Mouse (Mus musculus) brain, embryonic 14.5 days (tissue): ENCODE data around the gene Cd300ld5.

ENCODE experiments used
- CTCF ChIP-seq: fragments of 200-500 bp; IDR thresholded peaks from 2 replicates; pipeline ENCODE4 v1.5.1; 2012; ENCODE audit warnings: inconsistent platforms, mild to moderate bottlenecking, moderate library complexity, borderline replicate concordance; ENCODE audit not compliant: insufficient read depth, insufficient read length; ENCODE audit errors: extremely low read depth
- POLR2A ChIP-seq: fragments of 200-500 bp; IDR thresholded peaks from 2 replicates; pipeline ENCODE4 v1.6.1; 2012; ENCODE audit warnings: mild to moderate bottlenecking, inconsistent platforms, borderline replicate concordance; ENCODE audit not compliant: poor library complexity, insufficient read depth, insufficient read length, severe bottlenecking; ENCODE audit errors: extremely low read depth

DNA sequence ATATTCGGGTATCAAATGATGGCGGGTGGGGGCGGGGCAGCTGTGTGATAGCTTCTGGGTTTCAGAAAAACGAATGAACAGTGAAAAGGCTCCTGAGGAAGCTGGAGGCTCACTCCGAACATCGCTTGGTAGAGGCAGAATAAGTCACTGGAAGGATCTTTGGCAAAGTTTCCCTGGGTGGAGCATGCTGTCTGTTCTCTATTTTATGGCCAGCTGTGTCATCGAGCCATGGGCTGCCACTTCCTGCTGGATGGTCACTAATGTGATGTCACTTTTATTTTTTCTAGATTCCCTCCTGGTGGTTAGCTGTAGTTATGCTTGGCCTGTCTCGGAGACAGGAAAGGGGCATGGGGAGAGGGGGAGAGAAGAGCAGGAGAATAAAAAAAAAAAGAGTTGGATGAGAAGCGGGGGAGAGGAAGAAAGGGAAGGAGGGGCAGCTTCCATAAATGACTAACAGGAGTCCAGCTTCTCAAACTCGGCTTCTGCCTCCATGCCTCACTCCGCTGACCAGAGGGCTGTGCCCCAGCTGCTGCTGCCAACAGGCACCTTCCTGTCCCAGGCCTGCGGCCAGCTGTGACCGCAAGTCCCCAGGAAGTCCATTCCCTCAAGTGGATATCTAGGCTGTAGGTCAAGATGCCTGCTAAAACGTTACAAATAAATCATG, 34.2 kb upstream of the Cd300ld5 start:
- TF ChIP-seq CTCF = no peak
- TF ChIP-seq POLR2A = no peak
